Mouse (Mus musculus) mesoderm, embryonic 11.5 days (tissue): ENCODE measurements at regions not wholly inside any gene's neighbourhood (a gene's known extent, or its start where the extent isn't known, plus 50 kb on each side); places are given as distances from the start of the nearest gene placed in this dataset.

ENCODE experiments used
- DNase-seq: peaks from one replicate; pipeline ENCODE4 v3.0.0-alpha.2; 2012; ENCODE audit warnings: low read depth, low spot score

- DNase-seq, result peak; percentile 4
These were observed 979.5 kb upstream of the Adam24 start for GRCm38 (mm10) chr8:39695331-39695730.

- DNase-seq, result no peak
These were observed 969.0 kb upstream of the Adam24 start for GRCm38 (mm10) chr8:39705843-39706242.

GRCm38 (mm10) chr8:39742377-39742776 is 932.5 kb upstream of the Adam24 start:
- DNase-seq, result no peak

- no peak for DNase-seq
These were observed 928.7 kb upstream of the Adam24 start for GRCm38 (mm10) chr8:39746225-39746624.

- no peak for DNase-seq
These were observed 915.0 kb upstream of the Adam24 start for GRCm38 (mm10) chr8:39759905-39760304.

- no peak for DNase-seq
These were observed 895.4 kb upstream of the Adam24 start for GRCm38 (mm10) chr8:39779449-39779848.

- no peak for DNase-seq
These were observed 894.7 kb upstream of the Adam24 start for GRCm38 (mm10) chr8:39780169-39780568.

- DNase-seq, result no peak
These were observed 893.3 kb upstream of the Adam24 start for GRCm38 (mm10) chr8:39781424-39782161.

GRCm38 (mm10) chr8:39782162-39782530 is 892.7 kb upstream of the Adam24 start:
- no peak for DNase-seq
